Mouse (Mus musculus) heart, embryonic 11.5 days (tissue): ENCODE results near the gene Abcc10. TPM values are rescaled to one million over a fixed set of nuclear protein-coding genes. Genes with fewer than 3 reads are reported as not detected.

Experiments used
- ATAC-seq: fragments of 200-750 bp; cut with Nextera tagmentation; replicated peaks from 2 replicates; pipeline ENCODE4 v1.8.0; 2017; ENCODE audit warnings: moderate library complexity; ENCODE audit not compliant: insufficient number of reproducible peaks, low FRiP score, low TSS enrichment
- H3K27ac ChIP-seq: fragments of 300-500 bp; sonication (generic); 2 replicates; pipeline ENCODE4 v1.5.1; 2014; ENCODE audit warnings: mild to moderate bottlenecking, low read depth, low read length
- H3K27me3 ChIP-seq: fragments of 300-500 bp; sonication (generic); 2 replicates; pipeline ENCODE4 v1.6.1; 2014; ENCODE audit warnings: mild to moderate bottlenecking, low read length, mixed read lengths; ENCODE audit not compliant: control insufficient read depth, insufficient read depth
- H3K36me3 ChIP-seq: fragments of 300-500 bp; sonication (generic); 2 replicates; pipeline ENCODE4 v1.6.1; 2014; ENCODE audit warnings: mild to moderate bottlenecking, low read length, moderate library complexity, mixed read lengths; ENCODE audit not compliant: control insufficient read depth, insufficient read depth
- H3K4me1 ChIP-seq: fragments of 300-500 bp; sonication (generic); 2 replicates; pipeline ENCODE4 v1.6.1; 2014; ENCODE audit warnings: low read length; ENCODE audit not compliant: control insufficient read depth, insufficient read depth
- H3K4me2 ChIP-seq: fragments of 300-500 bp; sonication (generic); 2 replicates; pipeline ENCODE4 v1.6.1; 2014; ENCODE audit warnings: mild to moderate bottlenecking, moderate library complexity
- H3K4me3 ChIP-seq: fragments of 300-500 bp; sonication (generic); 2 replicates; pipeline ENCODE4 v1.5.1; 2014; ENCODE audit warnings: low read depth, low read length
- H3K9ac ChIP-seq: fragments of 300-500 bp; sonication (generic); 2 replicates; pipeline ENCODE4 v1.6.1; 2014; ENCODE audit warnings: mild to moderate bottlenecking, low read depth, low read length, moderate library complexity
- H3K9me3 ChIP-seq: fragments of 300-500 bp; sonication (generic); replicated peaks from 2 replicates; pipeline ENCODE4 v1.6.1; 2016; ENCODE audit warnings: low read length; ENCODE audit not compliant: control insufficient read depth
- WGBS: fragments of 180-500 bp; shearing (Covaris S2); extraction: QIAGEN DNeasy Blood & Tissue Kit; methylation state at CpG from one replicate; pipeline ENCODE4 v1.1.7; 2014; ENCODE audit not compliant: insufficient replicate concordance; 5-methylcytosine and 5-hydroxymethylcytosine counted together
- polyA plus RNA-seq: library from polyadenylated mRNA; unstranded; fragments of >200 nt; fragmentation: Nextera tagmentation; extraction: Ambion mirVana; gene quantifications from 2 replicates; pipeline ENCODE4 v1.2.1, GENCODE M21; 2014

Gene Abcc10
- 3.4 and 4.3 TPM in 2 replicates for polyA plus RNA-seq

- Histone ChIP-seq H3K27ac (peak within 1 kb of the TSS; percentile 92), H3K36me3 (no peaks in the 10 kb centered on the region), H3K27me3 (no peaks in the 10 kb centered on the region), H3K9ac (peak within 1 kb of the TSS; percentile 78), H3K4me3 (peak within 1 kb of the TSS; percentile 62), H3K4me1 (peaks cover 6% of the 10 kb centered on the region), H3K9me3 (no peaks in the 10 kb centered on the region), H3K4me2 (peak within 1 kb of the TSS; percentile 87)
- under 1% methylated on average over 40 of the region's 40 CpGs for WGBS
- ATAC-seq, result peak; percentile 93
These were observed at the start of gene Abcc10 for GRCm38 (mm10) chr17:46327906-46328534. Gene Abcc10, minus strand, starts transcription at chr17:46328352.

- no peaks in the 10 kb centered on the region for H3K4me1 ChIP-seq
- 68% methylated on average over 3 of the region's 3 CpGs for WGBS
- no peak overlapping the region for H3K4me2 ChIP-seq
- H3K27me3 ChIP-seq, result no peaks in the 10 kb centered on the region
- H3K27ac ChIP-seq, result no peak overlapping the region
- no peaks in the 10 kb centered on the region for H3K36me3 ChIP-seq
- no peak overlapping the region for H3K9ac ChIP-seq
- ATAC-seq, result no peak
- H3K9me3 ChIP-seq, result no peaks in the 10 kb centered on the region
- no peak overlapping the region for H3K4me3 ChIP-seq
These were observed 43.6 kb upstream of the Abcc10 start for GRCm38 (mm10) chr17:46371783-46372182.

GRCm38 (mm10) chr17:46351026-46351700 is 23.0 kb upstream of the Abcc10 start:
- peaks cover 7% of the 10 kb centered on the region; the same call in 1 of the 2 replicates for H3K9me3 ChIP-seq
- ATAC-seq, result no peak
- no peak overlapping the region for H3K4me2 ChIP-seq
- H3K4me1 ChIP-seq, result no peaks in the 10 kb centered on the region
- H3K4me3 ChIP-seq, result no peak overlapping the region
- no peaks in the 10 kb centered on the region for H3K27me3 ChIP-seq
- no peaks in the 10 kb centered on the region for H3K36me3 ChIP-seq
- WGBS, result 80% methylated on average over 8 of the region's 8 CpGs
- no peak overlapping the region for H3K27ac ChIP-seq
- H3K9ac ChIP-seq, result no peak overlapping the region

- H3K9ac ChIP-seq, result no peak overlapping the region
- H3K36me3 ChIP-seq, result no peaks in the 10 kb centered on the region
- no peaks in the 10 kb centered on the region for H3K27me3 ChIP-seq
- WGBS, result 48% methylated on average over 7 of the region's 7 CpGs
- no peak for ATAC-seq
- no peak overlapping the region for H3K4me2 ChIP-seq
- H3K4me3 ChIP-seq, result no peak overlapping the region
- H3K9me3 ChIP-seq, result no peaks in the 10 kb centered on the region; the same call in 1 of the 2 replicates
- no peaks in the 10 kb centered on the region for H3K4me1 ChIP-seq
- no peak overlapping the region for H3K27ac ChIP-seq
These were observed 13.1 kb upstream of the Abcc10 start for GRCm38 (mm10) chr17:46341208-46341607.

GRCm38 (mm10) chr17:46336475-46336874 is 8.3 kb upstream of the Abcc10 start:
- ATAC-seq, result no peak
- 17% methylated on average over 5 of the region's 5 CpGs for WGBS

GRCm38 (mm10) chr17:46328723-46329122 is 571 bp upstream of the Abcc10 start:
- H3K9me3 ChIP-seq, result no peaks in the 10 kb centered on the region
- 75% methylated on average over 6 of the region's 6 CpGs for WGBS
- H3K27ac ChIP-seq, result peak overlapping the region; percentile 92; the same call in 1 of the 2 replicates
- peak overlapping the region; percentile 87 for H3K4me2 ChIP-seq
- H3K4me3 ChIP-seq, result peak overlapping the region; percentile 62
- no peaks in the 10 kb centered on the region for H3K27me3 ChIP-seq
- H3K9ac ChIP-seq, result peak overlapping the region; percentile 78; the same call in 1 of the 2 replicates
- peaks cover 6% of the 10 kb centered on the region for H3K4me1 ChIP-seq
- ATAC-seq, result no peak
- no peaks in the 10 kb centered on the region for H3K36me3 ChIP-seq

More at GRCm38 (mm10) chr17:46336475-46336874, 8.3 kb upstream of the Abcc10 start:
- Histone ChIP-seq H3K27me3 (no peaks in the 10 kb centered on the region), H3K4me3 (no peak overlapping the region), H3K4me1 (no peaks in the 10 kb centered on the region), H3K9ac (no peak overlapping the region), H3K36me3 (no peaks in the 10 kb centered on the region), H3K4me2 (no peak overlapping the region), H3K9me3 (no peaks in the 10 kb centered on the region), H3K27ac (no peak overlapping the region)

- H3K27ac ChIP-seq, result peak overlapping the region; percentile 92
- peaks cover 6% of the 10 kb centered on the region for H3K4me1 ChIP-seq
- peak overlapping the region; percentile 78 for H3K9ac ChIP-seq
- H3K4me3 ChIP-seq, result peak overlapping the region; percentile 62
- no peaks in the 10 kb centered on the region for H3K9me3 ChIP-seq
- no peak for ATAC-seq
- H3K27me3 ChIP-seq, result no peaks in the 10 kb centered on the region
- no peaks in the 10 kb centered on the region for H3K36me3 ChIP-seq
- WGBS, result 2% methylated on average over 27 of the region's 27 CpGs
- H3K4me2 ChIP-seq, result peak overlapping the region; percentile 87
These were observed 693 bp downstream of the Abcc10 start for GRCm38 (mm10) chr17:46327413-46327905.

- Histone ChIP-seq H3K4me2 (no peak overlapping the region), H3K27ac (no peak overlapping the region), H3K36me3 (peaks cover 5% of the 10 kb centered on the region), H3K9ac (no peak overlapping the region), H3K4me1 (peaks cover 4% of the 10 kb centered on the region; the same call in 1 of the 2 replicates), H3K27me3 (no peaks in the 10 kb centered on the region), H3K9me3 (no peaks in the 10 kb centered on the region), H3K4me3 (no peak overlapping the region)
- ATAC-seq, result no peak
- 83% methylated on average over 14 of the region's 14 CpGs for WGBS
These were observed 5.9 kb downstream of the Abcc10 start for GRCm38 (mm10) chr17:46322046-46322823.
